Mouse (Mus musculus): ENCODE data around the gene Oaz2.
"Not testable (repeated sequence)": the region's sequence is repeated elsewhere in the genome, so short reads cannot be mapped to it uniquely, and the experiment has no call there.

GRCm38 (mm10) chr9:65651957-65652356 lies 15.8 kb upstream of the Oaz2 start:
- TF ChIP-seq CTCF (IDR thresholded peaks at IDR 0.05; ENCODE audit: extremely low read depth, insufficient read depth, insufficient read length, insufficient replicate concordance); POLR2A (IDR thresholded peaks at IDR 0.05; ENCODE audit: low read depth, low read length): not testable (repeated sequence)
